Mouse (Mus musculus): ENCODE results near the gene Sez6. TPM values are rescaled to one million over a fixed set of nuclear protein-coding genes. Genes with fewer than 3 reads are reported as not detected.

Gene Sez6
- polyA plus RNA-seq, 1 experiment from 2014 or later: 140 TPM

- Histone ChIP-seq H3K4me2 (ENCODE audit: low read length) (peak overlapping the region; percentile 86), H3K9me3 (replicated peaks; ENCODE audit: control insufficient read depth, low read length) (no peaks in the 10 kb centered on the region), H3K36me3 (ENCODE audit: control insufficient read depth, insufficient read depth, low read length) (no peaks in the 10 kb centered on the region), H3K4me3 (ENCODE audit: low read depth, low read length) (peak overlapping the region; percentile 87), H3K27ac (ENCODE audit: low read depth, low read length) (peak overlapping the region; percentile 94), H3K4me1 (ENCODE audit: control insufficient read depth, insufficient read depth, low read length) (peaks cover 52% of the 10 kb centered on the region), H3K9ac (ENCODE audit: low read length) (peak overlapping the region; percentile 95), H3K27me3 (replicated peaks; ENCODE audit: control insufficient read depth, insufficient read depth, low read length) (0 out of 2 replicates have a peak, but pooled peaks cover 7% of the 10 kb centered on the region)
- ATAC-seq: no peak
- WGBS: 2% methylated on average over 41 of the region's 41 CpGs
- no peak for DNase-seq (ENCODE audit: low spot score)
These were observed 1.2 kb downstream of the Sez6 start for GRCm38 (mm10) chr11:77931541-77932433.

GRCm38 (mm10) chr11:77932576-77932975 lies 2.0 kb downstream of the Sez6 start:
- Histone ChIP-seq H3K27ac (ENCODE audit: low read depth, low read length) (peak overlapping the region; percentile 70), H3K9ac (ENCODE audit: low read length) (peak overlapping the region; percentile 95), H3K4me2 (ENCODE audit: low read length) (peak overlapping the region; percentile 86), H3K27me3 (replicated peaks; ENCODE audit: control insufficient read depth, insufficient read depth, low read length) (0 out of 2 replicates have a peak, but pooled peaks cover 7% of the 10 kb centered on the region), H3K4me3 (ENCODE audit: low read depth, low read length) (peak overlapping the region; percentile 87), H3K9me3 (replicated peaks; ENCODE audit: control insufficient read depth, low read length) (no peaks in the 10 kb centered on the region), H3K36me3 (ENCODE audit: control insufficient read depth, insufficient read depth, low read length) (no peaks in the 10 kb centered on the region), H3K4me1 (ENCODE audit: control insufficient read depth, insufficient read depth, low read length) (peaks cover 57% of the 10 kb centered on the region)
- DNase-seq (ENCODE audit: low spot score) (no peak), ATAC-seq (no peak)
- 42% methylated on average over 5 of the region's 5 CpGs for WGBS

GRCm38 (mm10) chr11:77934111-77934521 lies 3.5 kb downstream of the Sez6 start:
- Histone ChIP-seq H3K27ac (ENCODE audit: low read depth, low read length) (peak overlapping the region; percentile 68), H3K4me3 (ENCODE audit: low read depth, low read length) (peak overlapping the region; percentile 87), H3K9me3 (replicated peaks; ENCODE audit: control insufficient read depth, low read length) (no peaks in the 10 kb centered on the region), H3K36me3 (ENCODE audit: control insufficient read depth, insufficient read depth, low read length) (no peaks in the 10 kb centered on the region), H3K4me1 (ENCODE audit: control insufficient read depth, insufficient read depth, low read length) (peaks cover 70% of the 10 kb centered on the region), H3K27me3 (replicated peaks; ENCODE audit: control insufficient read depth, insufficient read depth, low read length) (0 out of 2 replicates have a peak, but pooled peaks cover 7% of the 10 kb centered on the region), H3K4me2 (ENCODE audit: low read length) (peak overlapping the region; percentile 86), H3K9ac (ENCODE audit: low read length) (peak overlapping the region; percentile 95)
- ATAC-seq: peak; percentile 35
- DNase-seq (ENCODE audit: low spot score): peak; percentile 72
- 0% methylated on average over 4 of the region's 4 CpGs for WGBS

GRCm38 (mm10) chr11:77934568-77935311 lies 4.1 kb downstream of the Sez6 start:
- H3K4me3 ChIP-seq (ENCODE audit: low read depth, low read length): peak overlapping the region; percentile 87
- H3K36me3 ChIP-seq (ENCODE audit: control insufficient read depth, insufficient read depth, low read length): no peaks in the 10 kb centered on the region
- ATAC-seq: no peak
- peak overlapping the region; percentile 68 for H3K27ac ChIP-seq (ENCODE audit: low read depth, low read length)
- H3K4me2 ChIP-seq (ENCODE audit: low read length): peak overlapping the region; percentile 86
- 0 out of 2 replicates have a peak, but pooled peaks cover 7% of the 10 kb centered on the region for H3K27me3 ChIP-seq (replicated peaks; ENCODE audit: control insufficient read depth, insufficient read depth, low read length)
- H3K4me1 ChIP-seq (ENCODE audit: control insufficient read depth, insufficient read depth, low read length): peaks cover 69% of the 10 kb centered on the region
- peak overlapping the region; percentile 95 for H3K9ac ChIP-seq (ENCODE audit: low read length)
- no peaks in the 10 kb centered on the region for H3K9me3 ChIP-seq (replicated peaks; ENCODE audit: control insufficient read depth, low read length)
- WGBS: 41% methylated on average over 5 of the region's 5 CpGs
- DNase-seq (ENCODE audit: low spot score): no peak

- Histone ChIP-seq H3K36me3 (ENCODE audit: control insufficient read depth, insufficient read depth, low read length) (peaks cover 2% of the 10 kb centered on the region; the same call in 1 of the 2 replicates), H3K9me3 (replicated peaks; ENCODE audit: control insufficient read depth, low read length) (no peaks in the 10 kb centered on the region), H3K27me3 (replicated peaks; ENCODE audit: control insufficient read depth, insufficient read depth, low read length) (0 out of 2 replicates have a peak, but pooled peaks cover 7% of the 10 kb centered on the region), H3K27ac (ENCODE audit: low read depth, low read length) (peak overlapping the region; percentile 60), H3K4me1 (ENCODE audit: control insufficient read depth, insufficient read depth, low read length) (peaks cover 63% of the 10 kb centered on the region), H3K4me2 (ENCODE audit: low read length) (peak overlapping the region; percentile 39), H3K4me3 (ENCODE audit: low read depth, low read length) (peak overlapping the region; percentile 8), H3K9ac (ENCODE audit: low read length) (peak overlapping the region; percentile 37)
- ATAC-seq (no peak), DNase-seq (ENCODE audit: low spot score) (no peak)
- WGBS: 12% methylated on average over 8 of the region's 8 CpGs
These were observed 6.2 kb downstream of the Sez6 start for GRCm38 (mm10) chr11:77936846-77937245.

- Histone ChIP-seq H3K4me1 (ENCODE audit: control insufficient read depth, insufficient read depth, low read length) (peaks cover 66% of the 10 kb centered on the region), H3K9me3 (replicated peaks; ENCODE audit: control insufficient read depth, low read length) (no peaks in the 10 kb centered on the region), H3K27me3 (replicated peaks; ENCODE audit: control insufficient read depth, insufficient read depth, low read length) (0 out of 2 replicates have a peak, but pooled peaks cover under 1% of the 10 kb centered on the region), H3K36me3 (ENCODE audit: control insufficient read depth, insufficient read depth, low read length) (peaks cover 2% of the 10 kb centered on the region; the same call in 1 of the 2 replicates), H3K27ac (ENCODE audit: low read depth, low read length) (no peak overlapping the region), H3K9ac (ENCODE audit: low read length) (no peak overlapping the region), H3K4me2 (ENCODE audit: low read length) (no peak overlapping the region), H3K4me3 (ENCODE audit: low read depth, low read length) (no peak overlapping the region)
- no peak for DNase-seq (ENCODE audit: low spot score)
- peak; percentile 38 for ATAC-seq
- WGBS: 8% methylated on average over 4 of the region's 4 CpGs
These were observed 7.2 kb downstream of the Sez6 start for GRCm38 (mm10) chr11:77937649-77938410.

- H3K9ac ChIP-seq (ENCODE audit: low read length): peak overlapping the region; percentile 38; the same call in 1 of the 2 replicates
- DNase-seq (ENCODE audit: low spot score): no peak
- 12% methylated on average over 5 of the region's 5 CpGs for WGBS
- H3K36me3 ChIP-seq (ENCODE audit: control insufficient read depth, insufficient read depth, low read length): peaks cover 2% of the 10 kb centered on the region; the same call in 1 of the 2 replicates
- H3K4me1 ChIP-seq (ENCODE audit: control insufficient read depth, insufficient read depth, low read length): peaks cover 31% of the 10 kb centered on the region
- H3K9me3 ChIP-seq (replicated peaks; ENCODE audit: control insufficient read depth, low read length): no peaks in the 10 kb centered on the region
- peak overlapping the region; percentile 67 for H3K27ac ChIP-seq (ENCODE audit: low read depth, low read length)
- ATAC-seq: no peak
- H3K27me3 ChIP-seq (replicated peaks; ENCODE audit: control insufficient read depth, insufficient read depth, low read length): no peaks in the 10 kb centered on the region
- no peak overlapping the region for H3K4me3 ChIP-seq (ENCODE audit: low read depth, low read length)
- H3K4me2 ChIP-seq (ENCODE audit: low read length): no peak overlapping the region
These were observed 11.6 kb downstream of the Sez6 start for GRCm38 (mm10) chr11:77942230-77942629.

GRCm38 (mm10) chr11:77947860-77948259 lies 17.3 kb downstream of the Sez6 start:
- Histone ChIP-seq H3K9me3 (replicated peaks; ENCODE audit: control insufficient read depth, low read length) (no peaks in the 10 kb centered on the region), H3K4me3 (ENCODE audit: low read depth, low read length) (0 out of 2 replicates have a peak overlapping the region, but pooled peaks have one; percentile 9), H3K4me2 (ENCODE audit: low read length) (peak overlapping the region; percentile 44), H3K36me3 (ENCODE audit: control insufficient read depth, insufficient read depth, low read length) (no peaks in the 10 kb centered on the region), H3K27me3 (replicated peaks; ENCODE audit: control insufficient read depth, insufficient read depth, low read length) (no peaks in the 10 kb centered on the region), H3K4me1 (ENCODE audit: control insufficient read depth, insufficient read depth, low read length) (peaks cover 29% of the 10 kb centered on the region), H3K27ac (ENCODE audit: low read depth, low read length) (peak overlapping the region; percentile 87), H3K9ac (ENCODE audit: low read length) (peak overlapping the region; percentile 45)
- WGBS: 2% methylated on average over 9 of the region's 9 CpGs
- DNase-seq (ENCODE audit: low spot score) (peak; percentile 96), ATAC-seq (peak; percentile 87)

Data from forebrain, embryonic 14.5 days (tissue).